In the genomic region with DNA sequence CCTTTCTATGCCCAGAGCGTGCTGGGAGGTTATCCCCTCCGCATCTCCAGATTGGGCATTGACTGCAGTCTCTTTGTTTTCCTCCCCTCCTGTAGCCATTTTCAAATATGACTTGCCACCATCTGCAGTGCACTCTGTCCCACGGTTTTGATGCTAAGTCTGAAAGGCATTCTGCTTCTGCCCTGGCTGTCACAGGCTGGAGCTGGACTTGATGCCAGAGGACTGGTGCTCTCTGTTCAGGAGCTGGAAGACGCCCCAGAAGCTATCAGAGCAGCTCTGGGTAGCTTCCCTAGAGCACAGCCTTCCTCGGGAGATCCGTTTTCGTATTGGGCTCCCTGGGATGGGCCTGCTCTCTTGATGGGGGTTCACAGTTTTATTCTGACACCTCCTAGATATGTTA, we compare ENCODE assay signal across 30 mouse cellular contexts. TPM values are rescaled to one million over a fixed set of nuclear protein-coding genes. Genes with fewer than 3 reads are reported as not detected.
DNase-seq lines count a peak whose midpoint lies in the region; ATAC-seq and TF ChIP-seq lines count a peak whose summit lies in the region.
"Had no signal": no experiment of that assay in that cellular context is flagged by ENCODE, and none has a peak within 500 bp of the region (broad histone marks: within the 10 kb centered on the region; RNA-seq: fewer than 3 reads in every experiment).

No protein-coding gene starts in this region.

- WGBS in hindbrain, postnatal 0 days: 72% methylated on average over 7 of the region's 7 CpGs
- 79% methylated on average over 7 of the region's 7 CpGs for WGBS in hindbrain, embryonic 16.5 days

- H3K27ac ChIP-seq in gastrocnemius, adult 2 months: peak overlapping the region; percentile 90
- H3K27ac ChIP-seq in hindbrain, postnatal 0 days: no peak overlapping the region
- no peak overlapping the region for H3K27ac ChIP-seq in hindbrain, embryonic 16.5 days (ENCODE audit: low read depth, low read length)
- H3K27ac ChIP-seq: embryonic facial prominence, embryonic 10.5 days; embryonic facial prominence, embryonic 13.5 days; forebrain, embryonic 13.5 days; hindbrain, embryonic 10.5 days; hindbrain, embryonic 15.5 days had no signal

- H3K27me3 ChIP-seq in hindbrain, postnatal 0 days (ENCODE audit: insufficient read depth, low read length): no peaks in the 10 kb centered on the region
- H3K27me3 ChIP-seq in hindbrain, embryonic 16.5 days (replicated peaks; ENCODE audit: control insufficient read depth, insufficient read depth, low read length): no peaks in the 10 kb centered on the region
- H3K27me3 ChIP-seq: CH12.LX; embryonic facial prominence, embryonic 13.5 days; forebrain, embryonic 13.5 days; hindbrain, embryonic 15.5 days; Patski had no signal

- DNase-seq in cerebellum, postnatal 14 days: peak; percentile 41 to 43
- no peak for DNase-seq in cerebellum, adult 8-10 months
- DNase-seq in gastrocnemius, adult 2 months: no peak
- no peak for DNase-seq in gastrocnemius, postnatal 25 days
- peak; percentile 23 for DNase-seq in hindbrain, postnatal 0 days (ENCODE audit: low spot score)
- peak; percentile 25 for DNase-seq in brain, adult 2 months (ENCODE audit: low read depth, low spot score)
- DNase-seq in c-Kit-positive CD71-positive TER-119-positive erythroid progenitor cells, embryonic 14.5 days (ENCODE audit: low spot score): no peak
- DNase-seq: adrenal gland, postnatal 10 days; adrenal gland, postnatal 36 days; B cell, adult 2 months; cerebellum, adult 2 months; cerebellum, postnatal 36 days; gastrocnemius, postnatal 36 days; heart, postnatal 36 days; kidney, adult 18-20 months; kidney, adult 9 months had no signal

- peaks cover 15% of the 10 kb centered on the region; the same call in 1 of the 2 replicates for H3K36me3 ChIP-seq in hindbrain, postnatal 0 days (ENCODE audit: insufficient read depth, low read length)
- peaks cover 3% of the 10 kb centered on the region; the same call in 1 of the 2 replicates for H3K36me3 ChIP-seq in hindbrain, embryonic 16.5 days (ENCODE audit: control insufficient read depth, insufficient read depth, low read length)

- no peaks in the 10 kb centered on the region for H3K9me3 ChIP-seq in hindbrain, postnatal 0 days (ENCODE audit: low read length)
- no peaks in the 10 kb centered on the region for H3K9me3 ChIP-seq in hindbrain, embryonic 16.5 days (ENCODE audit: control insufficient read depth, low read length)
- H3K9me3 ChIP-seq: embryonic facial prominence, embryonic 10.5 days; embryonic facial prominence, embryonic 13.5 days; forebrain, embryonic 13.5 days; G1E; hindbrain, embryonic 10.5 days; hindbrain, embryonic 15.5 days had no signal

- TF ChIP-seq CTCF in gastrocnemius, adult 2 months (IDR thresholded peaks at IDR 0.05): no peak
- no peak for TF ChIP-seq CTCF in hindbrain, postnatal 0 days (IDR thresholded peaks at IDR 0.05; ENCODE audit: low read depth)

- intact Hi-C loops in gastrocnemius, adult 2 months (cut with DNase I): no loop called here

- no peak for ATAC-seq in hindbrain, postnatal 0 days
- ATAC-seq in hindbrain, embryonic 16.5 days: no peak
- ATAC-seq: forebrain, embryonic 13.5 days; forebrain, embryonic 16.5 days; inflammation-experienced regulatory T-cells, adult 6 months; intestine, embryonic 16.5 days; Patski had no signal

- no peak overlapping the region for H3K4me2 ChIP-seq in hindbrain, postnatal 0 days (ENCODE audit: low read depth, low read length)
- no peak overlapping the region for H3K4me2 ChIP-seq in hindbrain, embryonic 16.5 days (ENCODE audit: low read length)
- H3K4me2 ChIP-seq: embryonic facial prominence, embryonic 13.5 days; forebrain, embryonic 13.5 days; heart, embryonic 11.5 days; hindbrain, embryonic 15.5 days had no signal

- H3K9ac ChIP-seq in hindbrain, postnatal 0 days (replicated peaks; ENCODE audit: low read length): no peak overlapping the region
- H3K9ac ChIP-seq in hindbrain, embryonic 16.5 days (ENCODE audit: low read depth, low read length): no peak overlapping the region
- H3K9ac ChIP-seq: embryonic facial prominence, embryonic 13.5 days; forebrain, embryonic 13.5 days; hindbrain, embryonic 15.5 days had no signal

- no peak overlapping the region for H3K4me3 ChIP-seq in gastrocnemius, adult 2 months
- H3K4me3 ChIP-seq in hindbrain, postnatal 0 days (ENCODE audit: low read length): no peak overlapping the region
- H3K4me3 ChIP-seq in hindbrain, embryonic 16.5 days (ENCODE audit: low read length): no peak overlapping the region
- H3K4me3 ChIP-seq: embryonic facial prominence, embryonic 10.5 days; embryonic facial prominence, embryonic 13.5 days; erythroblast, embryonic 14.5 days; forebrain, embryonic 13.5 days; hindbrain, embryonic 10.5 days; hindbrain, embryonic 15.5 days had no signal

- H3K4me1 ChIP-seq in hindbrain, postnatal 0 days (ENCODE audit: insufficient read depth, low read length): no peaks in the 10 kb centered on the region
- peaks cover 5% of the 10 kb centered on the region; the same call in 1 of the 2 replicates for H3K4me1 ChIP-seq in hindbrain, embryonic 16.5 days (ENCODE audit: control insufficient read depth, insufficient read depth, low read depth, low read length)
- H3K4me1 ChIP-seq: forebrain, embryonic 13.5 days had no signal

RNA-seq across cellular contexts. Expression of a gene that starts 6.9 kb away (rescaled TPM):
- 1 to 10 TPM; 6.3 TPM for total RNA-seq in gastrocnemius, adult 2 months (2021)
- 1 to 10 TPM; 4.4 to 5.0 TPM for total RNA-seq in gastrocnemius, postnatal 25 days (2021)
- 5.7 and 6.4 TPM in 2 replicates for total RNA-seq in hindbrain, postnatal 0 days (2014; rRNA removed)
- 1.7 TPM in 2 replicates for polyA plus RNA-seq in hindbrain, postnatal 0 days (2015; fragmentation: Nextera tagmentation; extraction: Ambion mirVana)
- 1.6 and 1.7 TPM in 2 replicates for polyA plus RNA-seq in hindbrain, embryonic 16.5 days (2015; fragmentation: Nextera tagmentation; extraction: Ambion mirVana)

Comparison
In these comparisons a context has a peak if more than half of its experiments do, and no peak if none do; other contexts are left out.
1. DNase-seq: peak in cerebellum, postnatal 14 days (2 of 2), hindbrain, postnatal 0 days (single experiment) and brain, adult 2 months (single experiment); none in cerebellum, adult 8-10 months (single experiment), gastrocnemius, adult 2 months (single experiment), gastrocnemius, postnatal 25 days (single experiment) and c-Kit-positive CD71-positive TER-119-positive erythroid progenitor cells, embryonic 14.5 days (single experiment).